ENCODE assay signal across 22 mouse cellular contexts in genomic region chr11:95238477-95238876, GRCm38 (mm10). TPM values are rescaled to one million over a fixed set of nuclear protein-coding genes. Genes with fewer than 3 reads are reported as not detected.
DNase-seq lines count a peak whose midpoint lies in the region; ATAC-seq and TF ChIP-seq lines count a peak whose summit lies in the region.
"Had no signal": no experiment of that assay in that cellular context is flagged by ENCODE, and none has a peak within 500 bp of the region (broad histone marks: within the 10 kb centered on the region; RNA-seq: fewer than 3 reads in every experiment).

No protein-coding gene starts in this region.

- WGBS in forebrain, embryonic 10.5 days, result 70% methylated on average over 6 of the region's 6 CpGs
- WGBS in forebrain, embryonic 13.5 days, result 86% methylated on average over 6 of the region's 6 CpGs
- WGBS in lung, postnatal 0 days, result 35% methylated on average over 6 of the region's 6 CpGs
- WGBS in embryonic facial prominence, embryonic 10.5 days, result 50% methylated on average over 6 of the region's 6 CpGs

- H3K4me1 ChIP-seq in forebrain, embryonic 10.5 days, result peaks cover 53% of the 10 kb centered on the region
- no peaks in the 10 kb centered on the region for H3K4me1 ChIP-seq in forebrain, embryonic 13.5 days
- H3K4me1 ChIP-seq in lung, postnatal 0 days (ENCODE audit: insufficient read depth, low read depth, low read length), result no peaks in the 10 kb centered on the region
- peaks cover 75% of the 10 kb centered on the region for H3K4me1 ChIP-seq in embryonic facial prominence, embryonic 10.5 days
- H3K4me1 ChIP-seq: embryonic facial prominence, embryonic 12.5 days; heart, embryonic 13.5 days; limb, embryonic 13.5 days had no signal

- no peak for TF ChIP-seq EP300 in lung, postnatal 0 days (IDR thresholded peaks at IDR 0.05)

- DNase-seq in forebrain, embryonic 10.5 days (ENCODE audit: extremely low spot score, low spot score), result no peak
- no peak for DNase-seq in lung, postnatal 0 days (ENCODE audit: low spot score)
- DNase-seq in lung, postnatal 14 days, result no peak
- peak; percentile 58 for DNase-seq in embryonic facial prominence, embryonic 10.5 days (ENCODE audit: low spot score)
- DNase-seq in yolk sac, embryonic 10.5 days (ENCODE audit: low spot score), result peak; percentile 50
- DNase-seq in adrenal gland, adult (ENCODE audit: inconsistent age in 2 of 2, low spot score in 1 of 2), result no peak
- DNase-seq in heart, adult 11 months, result no peak
- DNase-seq: adrenal gland, adult 8-10 months; cerebellum, adult 11-12 months; cerebellum, postnatal 14 days; gastrocnemius, postnatal 36 days; liver, embryonic 13.5 days; midbrain, embryonic 14.5 days; thymus, postnatal 36 days had no signal

- peak overlapping the region; percentile 66 for H3K27ac ChIP-seq in forebrain, embryonic 10.5 days
- H3K27ac ChIP-seq in forebrain, embryonic 13.5 days, result no peak overlapping the region
- no peak overlapping the region for H3K27ac ChIP-seq in lung, postnatal 0 days (ENCODE audit: low read length)
- H3K27ac ChIP-seq in embryonic facial prominence, embryonic 10.5 days (replicated peaks), result peak overlapping the region; percentile 69
- H3K27ac ChIP-seq: embryonic facial prominence, embryonic 12.5 days; heart, embryonic 13.5 days; limb, embryonic 13.5 days; liver, embryonic 13.5 days had no signal

- H3K9ac ChIP-seq in forebrain, embryonic 13.5 days, result no peak overlapping the region
- H3K9ac ChIP-seq in lung, postnatal 0 days (replicated peaks; ENCODE audit: low read depth), result no peak overlapping the region
- H3K9ac ChIP-seq: embryonic facial prominence, embryonic 12.5 days; heart, embryonic 13.5 days; limb, embryonic 13.5 days; liver, embryonic 13.5 days had no signal

- H3K9me3 ChIP-seq in forebrain, embryonic 10.5 days, result no peaks in the 10 kb centered on the region
- H3K9me3 ChIP-seq in forebrain, embryonic 13.5 days (replicated peaks), result no peaks in the 10 kb centered on the region
- H3K9me3 ChIP-seq in lung, postnatal 0 days (ENCODE audit: low read length), result no peaks in the 10 kb centered on the region
- no peaks in the 10 kb centered on the region for H3K9me3 ChIP-seq in embryonic facial prominence, embryonic 10.5 days
- H3K9me3 ChIP-seq: embryonic facial prominence, embryonic 12.5 days; heart, embryonic 13.5 days; limb, embryonic 13.5 days; liver, embryonic 13.5 days had no signal

- no peak for ATAC-seq in forebrain, embryonic 13.5 days
- ATAC-seq in lung, postnatal 0 days, result peak; percentile 60
- ATAC-seq: forebrain, embryonic 16.5 days; hindbrain, embryonic 16.5 days; intestine, embryonic 16.5 days had no signal

- H3K27me3 ChIP-seq in forebrain, embryonic 10.5 days (ENCODE audit: poor library complexity, severe bottlenecking), result peaks cover 22% of the 10 kb centered on the region
- H3K27me3 ChIP-seq in forebrain, embryonic 13.5 days, result peaks cover 3% of the 10 kb centered on the region; the same call in 1 of the 2 replicates
- H3K27me3 ChIP-seq in lung, postnatal 0 days (replicated peaks; ENCODE audit: insufficient read depth, low read length), result no peaks in the 10 kb centered on the region
- peaks cover 6% of the 10 kb centered on the region; the same call in 1 of the 2 replicates for H3K27me3 ChIP-seq in embryonic facial prominence, embryonic 10.5 days (replicated peaks; ENCODE audit: low read depth, poor library complexity, severe bottlenecking)
- H3K27me3 ChIP-seq: embryonic facial prominence, embryonic 12.5 days; limb, embryonic 13.5 days had no signal

- H3K4me2 ChIP-seq in forebrain, embryonic 13.5 days, result no peak overlapping the region
- H3K4me2 ChIP-seq in lung, postnatal 0 days (replicated peaks; ENCODE audit: low read depth, low read length), result no peak overlapping the region
- H3K4me2 ChIP-seq: embryonic facial prominence, embryonic 12.5 days; heart, embryonic 13.5 days; limb, embryonic 13.5 days; liver, embryonic 13.5 days had no signal

- no peaks in the 10 kb centered on the region for H3K36me3 ChIP-seq in forebrain, embryonic 10.5 days (replicated peaks)
- H3K36me3 ChIP-seq in forebrain, embryonic 13.5 days (ENCODE audit: poor library complexity, severe bottlenecking), result no peaks in the 10 kb centered on the region
- no peaks in the 10 kb centered on the region for H3K36me3 ChIP-seq in lung, postnatal 0 days (ENCODE audit: insufficient read depth, low read length)
- no peaks in the 10 kb centered on the region for H3K36me3 ChIP-seq in embryonic facial prominence, embryonic 10.5 days (replicated peaks)
- H3K36me3 ChIP-seq: embryonic facial prominence, embryonic 12.5 days; heart, embryonic 13.5 days; limb, embryonic 13.5 days; liver, embryonic 13.5 days had no signal

- no peak overlapping the region for H3K4me3 ChIP-seq in forebrain, embryonic 10.5 days
- H3K4me3 ChIP-seq in forebrain, embryonic 13.5 days, result no peak overlapping the region
- no peak overlapping the region for H3K4me3 ChIP-seq in lung, postnatal 0 days (ENCODE audit: low read depth, low read length)
- no peak overlapping the region for H3K4me3 ChIP-seq in embryonic facial prominence, embryonic 10.5 days
- H3K4me3 ChIP-seq: embryonic facial prominence, embryonic 12.5 days; heart, embryonic 13.5 days; limb, embryonic 13.5 days; liver, embryonic 13.5 days; myocyte had no signal

- TF ChIP-seq CTCF in lung, postnatal 0 days (IDR thresholded peaks at IDR 0.05), result no peak

RNA-seq across cellular contexts. Expression of gene Tac4, which starts 22.9 kb away (rescaled TPM):
- not detected in 2 replicates for polyA plus RNA-seq in forebrain, embryonic 10.5 days (2016; fragmentation: Nextera tagmentation; extraction: Ambion mirVana)
- polyA plus RNA-seq in forebrain, embryonic 13.5 days (2015; fragmentation: Nextera tagmentation; extraction: Ambion mirVana), result not detected in 2 replicates
- polyA plus RNA-seq in lung, postnatal 0 days (2015; fragmentation: Nextera tagmentation; extraction: Ambion mirVana), result 0.18 and 0.25 TPM in 2 replicates
- 0.16 TPM in 1 of 2 replicates, not detected in the other for polyA plus RNA-seq in embryonic facial prominence, embryonic 10.5 days (2016; fragmentation: Nextera tagmentation; extraction: Ambion mirVana)
- polyA plus RNA-seq: heart, embryonic 13.5 days; hindbrain, embryonic 16.5 days; intestine, embryonic 16.5 days; liver, embryonic 13.5 days; midbrain, embryonic 14.5 days had no signal

Comparison
In these comparisons a context has a peak if more than half of its experiments do, and no peak if none do; other contexts are left out.
1. H3K27ac ChIP-seq: peak in forebrain, embryonic 10.5 days (single experiment) and embryonic facial prominence, embryonic 10.5 days (single experiment); none in forebrain, embryonic 13.5 days (single experiment) and lung, postnatal 0 days (single experiment).
2. DNase-seq: peak in embryonic facial prominence, embryonic 10.5 days (single experiment) and yolk sac, embryonic 10.5 days (single experiment); none in forebrain, embryonic 10.5 days (single experiment), lung, postnatal 0 days (single experiment), lung, postnatal 14 days (single experiment), adrenal gland, adult (0 of 2) and heart, adult 11 months (single experiment).